Mouse (Mus musculus) spleen, adult 2 months (tissue): ENCODE measurements around the gene Prkag2.

Source experiments
- CTCF ChIP-seq: fragments of 200-500 bp; IDR thresholded peaks from 2 replicates; pipeline ENCODE4 v1.5.1; 2011; ENCODE audit warnings: mild to moderate bottlenecking, inconsistent platforms; ENCODE audit not compliant: insufficient read depth, insufficient read length, insufficient replicate concordance; ENCODE audit errors: extremely low read depth
- POLR2A ChIP-seq: fragments of 200-500 bp; IDR thresholded peaks from 2 replicates; pipeline ENCODE4 v1.6.1; 2011; ENCODE audit warnings: low read depth, low read length, inconsistent platforms

DNA sequence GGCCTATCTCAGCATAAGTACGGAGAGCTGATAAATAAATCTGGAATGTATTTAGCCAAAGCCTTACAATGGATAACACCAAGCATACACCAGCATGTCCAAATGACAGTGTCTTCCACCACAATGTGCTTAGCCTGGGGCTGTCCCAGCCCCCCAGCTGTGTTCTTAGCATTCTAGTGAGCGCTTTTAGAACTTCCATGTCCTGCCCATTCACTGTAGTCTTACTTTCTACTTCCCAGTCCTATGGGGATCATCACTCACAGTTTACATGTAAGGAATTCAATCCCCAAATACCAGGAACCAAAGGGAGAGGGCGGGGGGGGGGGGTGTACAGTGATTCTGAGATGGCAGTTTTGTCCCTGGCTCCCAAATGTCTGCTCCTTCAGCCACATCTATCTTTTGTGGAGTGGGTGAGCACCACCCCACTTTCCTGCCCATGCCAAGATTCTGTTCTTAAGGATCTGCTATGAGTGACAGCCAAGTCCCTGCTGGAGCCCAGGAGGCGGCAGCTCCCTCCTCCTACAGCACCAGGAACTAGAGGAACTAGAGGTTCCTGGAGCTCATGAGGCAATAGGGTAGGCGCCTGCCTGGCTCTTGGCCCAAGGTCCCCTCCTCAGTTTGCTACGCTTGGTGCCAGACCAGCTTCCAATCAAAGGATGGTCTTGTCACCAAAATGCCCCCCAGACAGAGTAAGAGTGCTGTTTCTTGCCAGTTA lies 11.0 kb downstream of the Prkag2 start:
- no peak for TF ChIP-seq CTCF
- no peak for TF ChIP-seq POLR2A
